Mouse (Mus musculus) myocyte (in vitro differentiated cells): ENCODE results near the gene Stac2.

Experiments
- E2F4 ChIP-seq: IDR thresholded peaks from one replicate; pipeline ENCODE4 v1.6.1; 2011; ENCODE audit warnings: mild to moderate bottlenecking, control low read depth, moderate library complexity; ENCODE audit not compliant: insufficient read depth
- MAX ChIP-seq: IDR thresholded peaks from one replicate; pipeline ENCODE4 v1.6.1; 2011; ENCODE audit warnings: low read depth, mild to moderate bottlenecking, control low read depth
- POLR2A ChIP-seq: IDR thresholded peaks from one replicate; pipeline ENCODE4 v1.6.1; 2011; ENCODE audit warnings: low read depth, mild to moderate bottlenecking, control low read depth, moderate library complexity; ENCODE audit not compliant: insufficient read length
- POLR2AphosphoS2 ChIP-seq: IDR thresholded peaks from one replicate; pipeline ENCODE4 v1.6.1; 2011; ENCODE audit warnings: low read depth, control low read depth; ENCODE audit not compliant: insufficient read length
- SRF ChIP-seq: IDR thresholded peaks from one replicate; pipeline ENCODE4 v1.6.1; 2011; ENCODE audit warnings: low read depth; ENCODE audit not compliant: control insufficient read depth, insufficient read length
- USF1 ChIP-seq: IDR thresholded peaks from one replicate; pipeline ENCODE4 v1.6.1; 2011; ENCODE audit warnings: low read depth, mild to moderate bottlenecking, control low read depth, moderate library complexity

DNA sequence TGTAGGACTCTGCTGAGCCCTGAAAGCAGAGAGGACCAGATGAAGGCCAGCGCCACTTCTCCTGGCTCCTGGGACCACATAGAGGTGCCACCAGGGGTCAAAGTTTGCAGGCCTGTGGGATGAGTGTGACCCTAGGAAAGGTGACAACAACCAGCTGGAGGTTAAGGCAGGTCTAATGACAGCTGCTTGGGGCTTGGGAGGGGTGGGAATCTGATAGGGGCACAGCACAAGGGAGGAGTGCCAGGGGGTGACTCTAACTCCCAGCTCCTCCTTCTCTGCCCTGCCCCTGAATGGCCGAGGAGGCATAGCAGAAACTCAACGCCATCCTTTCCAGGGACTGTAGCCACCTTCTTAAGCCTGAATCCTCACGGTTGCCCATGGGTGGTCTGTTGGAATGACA is 36.4 kb downstream of the Stac2 start:
- no peak for TF ChIP-seq USF1
- no peak for TF ChIP-seq POLR2A
- no peak for TF ChIP-seq MAX
- TF ChIP-seq E2F4 = no peak
- TF ChIP-seq POLR2AphosphoS2 = no peak
- no peak for TF ChIP-seq SRF
